Mouse (Mus musculus) right cerebral cortex, postnatal 36 days (tissue): ENCODE measurements at regions not wholly inside any gene's neighbourhood (a gene's known extent, or its start where the extent isn't known, plus 50 kb on each side); places are given as distances from the start of the nearest gene placed in this dataset.

Experiments used
- DNase-seq, 2 experiments: peaks; one replicate each; pipeline ENCODE4 v3.0.0; 2022; ENCODE audit warnings: low spot score in 2 of 2, mixed read lengths in 1 of 2

DNA sequence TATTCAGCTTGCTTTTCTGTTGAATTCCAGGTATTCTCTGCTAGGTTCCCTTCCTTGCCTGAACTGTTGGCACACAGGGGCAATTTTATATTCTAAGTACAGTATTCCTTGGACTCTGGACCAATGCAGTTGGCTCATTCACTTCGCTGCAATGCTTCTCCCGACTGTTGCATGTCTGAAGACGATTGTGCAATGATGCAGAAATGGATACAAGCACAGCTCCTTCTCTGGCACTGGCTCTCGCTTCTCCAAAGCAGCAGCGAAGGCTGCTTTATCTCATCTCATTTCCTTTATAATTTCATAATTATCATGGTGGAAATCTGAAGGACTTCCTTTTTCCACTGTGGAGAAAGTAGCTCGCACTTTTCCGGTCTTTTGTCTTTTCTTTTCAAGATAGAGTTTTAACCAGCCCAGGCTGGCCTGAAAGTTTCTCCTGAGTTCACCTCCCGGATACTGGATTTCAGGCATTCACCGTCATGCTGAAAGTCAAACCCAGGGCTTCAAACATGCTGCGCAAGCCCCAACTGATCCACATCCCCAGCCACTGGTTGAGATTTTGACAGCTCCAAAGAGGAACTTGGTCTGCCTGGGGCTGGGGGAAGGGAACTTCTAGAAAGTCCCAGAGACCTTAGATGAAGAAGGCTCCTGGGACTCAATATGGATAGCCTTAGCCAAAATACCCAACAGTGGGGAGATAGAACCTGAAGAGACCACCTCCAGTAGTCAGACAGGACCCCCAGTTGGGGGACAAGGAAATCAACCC lies 55.6 kb upstream of the Akirin2 start:
- DNase-seq, result no peak

- DNase-seq, result no peak
Measured at GRCm38 (mm10) chr4:34498325-34498724, 52.4 kb upstream of the Akirin2 start.

DNA sequence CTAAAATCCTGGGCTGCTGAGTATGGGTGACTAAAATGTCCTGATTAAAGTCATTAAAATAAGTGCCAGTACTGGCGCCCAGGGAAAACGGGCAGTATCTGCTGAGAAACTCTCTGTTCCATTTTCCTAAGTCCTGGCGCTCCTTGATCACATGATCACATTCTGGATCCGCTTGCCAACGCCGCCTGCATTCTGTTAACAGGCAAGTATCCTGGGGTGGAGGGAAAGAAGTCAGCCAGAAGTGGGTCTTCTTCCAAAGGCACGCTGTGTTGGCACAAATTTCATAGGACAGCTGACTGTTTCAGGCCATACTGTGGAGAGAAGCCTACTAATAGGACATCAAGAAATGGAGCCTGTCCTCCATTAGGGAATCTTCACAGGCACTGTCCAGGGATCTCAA lies 52.0 kb upstream of the Akirin2 start:
- no peak for DNase-seq

DNA sequence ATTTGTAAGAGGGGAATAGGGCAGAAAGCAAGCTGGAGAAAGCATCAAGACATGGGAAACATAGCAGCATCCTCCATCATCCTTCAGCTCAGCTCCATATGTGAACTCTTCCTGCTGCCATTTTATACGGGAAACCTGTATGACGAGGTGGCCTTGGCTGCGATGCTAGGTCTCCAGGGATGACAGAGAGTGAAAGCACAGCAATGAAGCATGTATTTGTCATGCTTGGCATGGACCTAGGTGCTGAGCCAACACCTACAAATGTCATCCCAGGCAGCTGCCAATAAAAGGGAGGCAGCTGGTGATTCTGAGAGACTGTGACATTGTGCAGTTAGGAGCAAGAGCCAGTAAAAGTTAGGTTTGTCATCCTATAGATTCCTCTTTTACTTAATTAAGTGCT lies 51.0 kb upstream of the Akirin2 start:
- no peak for DNase-seq
